Mouse (Mus musculus) stomach, postnatal 0 days (tissue): ENCODE results near the gene Pkd1l3. TPM values are rescaled to one million over a fixed set of nuclear protein-coding genes. Genes with fewer than 3 reads are reported as not detected.

Source experiments
- ATAC-seq: fragments of 200-750 bp; cut with Nextera tagmentation; 2 replicates; pipeline ENCODE4 v1.8.0; 2017; ENCODE audit not compliant: low FRiP score, low TSS enrichment
- DNase-seq: peaks from one replicate; pipeline ENCODE4 v3.0.0-alpha.2; 2016; ENCODE audit warnings: low spot score
- H3K27ac ChIP-seq: fragments of 300-500 bp; sonication (generic); replicated peaks from 2 replicates; pipeline ENCODE4 v1.5.1; 2014; ENCODE audit warnings: mild to moderate bottlenecking, control low read depth
- H3K27me3 ChIP-seq: fragments of 300-500 bp; sonication (generic); 2 replicates; pipeline ENCODE4 v1.6.1; 2014; ENCODE audit warnings: low read length; ENCODE audit not compliant: control insufficient read depth, insufficient read depth
- H3K36me3 ChIP-seq: fragments of 300-500 bp; sonication (generic); 2 replicates; pipeline ENCODE4 v1.6.1; 2014; ENCODE audit warnings: low read length, mixed read lengths; ENCODE audit not compliant: control insufficient read depth, insufficient read depth
- H3K4me1 ChIP-seq: fragments of 300-500 bp; sonication (generic); replicated peaks from 2 replicates; pipeline ENCODE4 v1.6.1; 2014; ENCODE audit warnings: antibody characterized with exemption; ENCODE audit not compliant: control insufficient read depth, insufficient read depth
- H3K4me2 ChIP-seq: fragments of 300-500 bp; sonication (generic); replicated peaks from 2 replicates; pipeline ENCODE4 v1.6.1; 2014; ENCODE audit warnings: low read depth, mild to moderate bottlenecking, control low read depth, moderate library complexity
- H3K4me3 ChIP-seq: fragments of 300-500 bp; sonication (generic); 2 replicates; pipeline ENCODE4 v1.5.1; 2014; ENCODE audit warnings: low read depth, low read length, control low read depth
- H3K9ac ChIP-seq: fragments of 300-500 bp; sonication (generic); 2 replicates; pipeline ENCODE4 v1.6.1; 2014; ENCODE audit warnings: mild to moderate bottlenecking, low read length, control low read depth, mixed read lengths
- H3K9me3 ChIP-seq: fragments of 300-500 bp; sonication (generic); 2 replicates; pipeline ENCODE4 v1.6.1; 2016; ENCODE audit warnings: low read length; ENCODE audit not compliant: control insufficient read depth
- CTCF ChIP-seq: IDR thresholded peaks from 2 replicates; pipeline ENCODE4 v1.5.1; 2016; ENCODE audit warnings: antibody characterized with exemption, low read depth, mild to moderate bottlenecking, moderate library complexity
- EP300 ChIP-seq: optimal IDR thresholded peaks from 2 replicates; pipeline ENCODE3; 2016; ENCODE audit warnings: antibody characterized with exemption
- WGBS: fragments of 180-500 bp; shearing (Covaris S2); extraction: QIAGEN DNeasy Blood & Tissue Kit; methylation state at CpG from one replicate; pipeline ENCODE4 v1.1.7; 2014; 5-methylcytosine and 5-hydroxymethylcytosine counted together
- polyA plus RNA-seq: library from polyadenylated mRNA; unstranded; fragments of >200 nt; fragmentation: Nextera tagmentation; extraction: Ambion mirVana; gene quantifications from 2 replicates; pipeline ENCODE4 v1.2.1, GENCODE M21; 2015

Pkd1l3 gene
- polyA plus RNA-seq, 1 experiment from 2014 or later = not detected

DNA sequence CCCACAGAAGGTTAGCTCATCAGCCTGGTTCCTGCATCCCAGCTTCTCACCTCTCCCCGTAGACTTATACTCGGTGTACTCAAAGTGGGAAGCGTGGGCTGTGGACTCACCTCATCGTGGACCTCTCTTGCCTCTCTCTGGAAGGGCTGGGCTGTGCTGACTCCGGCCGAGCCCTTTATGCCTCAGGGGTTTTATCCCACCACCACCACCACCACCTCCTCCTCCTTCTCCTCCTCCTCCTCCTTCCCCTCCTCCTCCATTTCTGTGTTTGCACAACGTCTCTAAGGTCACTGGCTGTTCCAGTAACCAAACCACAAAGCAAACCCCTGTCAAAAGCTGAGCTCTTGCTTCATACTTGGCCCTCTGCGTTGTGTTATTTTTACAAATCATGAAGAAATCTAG, 35.4 kb upstream of the Pkd1l3 start, which contains the start of gene Hp:
Gene Hp (minus strand): TSS at position 273 of the 402 bp plus-strand sequence.
- Histone ChIP-seq H3K36me3 (no peaks in the 10 kb centered on the region), H3K9ac (no peak within 1 kb of the TSS), H3K27ac (no peak within 1 kb of the TSS), H3K4me2 (no peak within 1 kb of the TSS), H3K27me3 (no peaks in the 10 kb centered on the region), H3K4me1 (no peaks in the 10 kb centered on the region), H3K9me3 (no peaks in the 10 kb centered on the region), H3K4me3 (no peak within 1 kb of the TSS)
- ATAC-seq (0 out of 2 replicates have a peak, but pooled peaks have one; percentile 26), DNase-seq (no peak)
- TF ChIP-seq EP300 = no peak
- TF ChIP-seq CTCF = no peak
- 41% methylated on average over 8 of the region's 8 CpGs for WGBS

GRCm38 (mm10) chr8:109584293-109584692, 30.0 kb upstream of the Pkd1l3 start:
- H3K4me1 ChIP-seq = no peaks in the 10 kb centered on the region
- WGBS = 79% methylated on average over 4 of the region's 4 CpGs
- H3K9me3 ChIP-seq = no peaks in the 10 kb centered on the region
- no peak overlapping the region for H3K4me2 ChIP-seq
- no peak for ATAC-seq
- no peak for TF ChIP-seq EP300
- TF ChIP-seq CTCF = no peak
- DNase-seq = no peak
- no peak overlapping the region for H3K9ac ChIP-seq
- H3K27ac ChIP-seq = no peak overlapping the region
- H3K27me3 ChIP-seq = no peaks in the 10 kb centered on the region
- no peaks in the 10 kb centered on the region for H3K36me3 ChIP-seq
- H3K4me3 ChIP-seq = no peak overlapping the region

- Histone ChIP-seq H3K9me3 (no peaks in the 10 kb centered on the region), H3K4me3 (no peak overlapping the region), H3K27me3 (no peaks in the 10 kb centered on the region), H3K4me2 (no peak overlapping the region), H3K4me1 (no peaks in the 10 kb centered on the region), H3K27ac (no peak overlapping the region), H3K36me3 (no peaks in the 10 kb centered on the region), H3K9ac (no peak overlapping the region)
- TF ChIP-seq EP300 (no peak), CTCF (no peak)
- ATAC-seq (no peak), DNase-seq (no peak)
- WGBS = 63% methylated on average over 3 of the region's 3 CpGs
Observed at GRCm38 (mm10) chr8:109584830-109585229, 29.5 kb upstream of the Pkd1l3 start.

- no peak overlapping the region for H3K4me3 ChIP-seq
- DNase-seq (no peak), ATAC-seq (no peak)
- TF ChIP-seq EP300 (no peak), CTCF (no peak)
- H3K4me1 ChIP-seq = no peaks in the 10 kb centered on the region
- H3K4me2 ChIP-seq = no peak overlapping the region
- H3K9me3 ChIP-seq = no peaks in the 10 kb centered on the region
- H3K27ac ChIP-seq = no peak overlapping the region
- no peaks in the 10 kb centered on the region for H3K36me3 ChIP-seq
- no peaks in the 10 kb centered on the region for H3K27me3 ChIP-seq
- H3K9ac ChIP-seq = no peak overlapping the region
Observed at GRCm38 (mm10) chr8:109585652-109586051, 28.7 kb upstream of the Pkd1l3 start.

- H3K4me2 ChIP-seq = no peak overlapping the region
- no peak overlapping the region for H3K27ac ChIP-seq
- WGBS = 36% methylated on average over 7 of the region's 7 CpGs
- H3K9me3 ChIP-seq = no peaks in the 10 kb centered on the region
- H3K4me1 ChIP-seq = no peaks in the 10 kb centered on the region
- H3K27me3 ChIP-seq = no peaks in the 10 kb centered on the region
- no peaks in the 10 kb centered on the region for H3K36me3 ChIP-seq
- no peak overlapping the region for H3K9ac ChIP-seq
- TF ChIP-seq CTCF = no peak
- TF ChIP-seq EP300 = no peak
- peak; percentile 69 for DNase-seq
- ATAC-seq = peak; percentile 68
- H3K4me3 ChIP-seq = no peak overlapping the region
Observed at GRCm38 (mm10) chr8:109586972-109587504, 27.3 kb upstream of the Pkd1l3 start.

DNA sequence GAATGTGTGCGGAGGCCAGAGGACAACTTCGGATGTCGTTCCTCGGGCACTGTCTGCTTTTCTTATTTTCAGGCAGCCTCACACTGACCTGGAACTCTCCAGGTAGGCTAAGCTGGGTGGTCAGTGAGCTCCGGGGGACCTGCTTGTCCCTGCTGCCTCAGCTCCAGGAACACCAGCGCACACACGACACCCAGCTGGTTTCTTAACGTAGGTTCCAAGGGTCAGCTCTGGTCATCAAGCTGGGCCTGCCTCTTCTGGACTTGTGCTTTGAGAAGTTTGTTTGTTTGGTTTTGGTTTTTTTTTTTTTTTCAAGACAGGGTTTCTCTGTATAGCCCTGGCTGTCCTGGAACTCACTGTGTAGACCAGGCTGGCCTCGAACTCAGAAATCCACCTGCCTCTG, 23.4 kb upstream of the Pkd1l3 start:
- no peaks in the 10 kb centered on the region for H3K9me3 ChIP-seq
- H3K36me3 ChIP-seq = peaks cover 6% of the 10 kb centered on the region
- no peaks in the 10 kb centered on the region for H3K4me1 ChIP-seq
- no peak overlapping the region for H3K9ac ChIP-seq
- DNase-seq (no peak), ATAC-seq (no peak)
- no peak overlapping the region for H3K27ac ChIP-seq
- 85% methylated on average over 9 of the region's 9 CpGs for WGBS
- TF ChIP-seq EP300 (no peak), CTCF (no peak)
- no peak overlapping the region for H3K4me2 ChIP-seq
- no peak overlapping the region for H3K4me3 ChIP-seq
- no peaks in the 10 kb centered on the region for H3K27me3 ChIP-seq
